Mouse (Mus musculus) MEL (cell line): ENCODE results near the gene Fgl2. TPM values are rescaled to one million over a fixed set of nuclear protein-coding genes. Genes with fewer than 3 reads are reported as not detected.

Source experiments
- DNase-seq: peaks from one replicate; pipeline ENCODE4 v3.0.0; 2011; ENCODE audit warnings: low read depth, low spot score
- H3K27ac ChIP-seq: 2 replicates; pipeline ENCODE4 v1.5.1; 2012; ENCODE audit warnings: low read depth, mild to moderate bottlenecking, control low read depth, low read length, moderate library complexity; ENCODE audit not compliant: control insufficient read depth
- H3K27me3 ChIP-seq, 2 experiments: fragments of 150-350 bp in 1 of 2; sonication (generic) in 1 of 2; 2 replicates each; pipeline ENCODE4 v1.6.1; 2012; ENCODE audit warnings: low read length in 2 of 2, mild to moderate bottlenecking in 2 of 2, improper control_type of control experiment in 1 of 2, moderate library complexity in 1 of 2; ENCODE audit not compliant: insufficient read depth in 2 of 2, control insufficient read depth in 1 of 2
- H3K36me3 ChIP-seq, 2 experiments: 2 replicates each; pipeline ENCODE4 v1.6.1; 2012 to 2014; ENCODE audit warnings: low read length in 2 of 2, improper control_type of control experiment in 1 of 2, inconsistent platforms in 1 of 2, mild to moderate bottlenecking in 1 of 2; ENCODE audit not compliant: insufficient read depth in 2 of 2, control insufficient read depth in 1 of 2
- H3K4me1 ChIP-seq, 2 experiments: fragments of 150-350 bp in 1 of 2; sonication (generic) in 1 of 2; 2 replicates each; pipeline ENCODE4 v1.6.1; 2012; ENCODE audit warnings: low read length in 2 of 2, improper control_type of control experiment in 1 of 2, mild to moderate bottlenecking in 1 of 2; ENCODE audit not compliant: insufficient read depth in 2 of 2, control insufficient read depth in 1 of 2
- H3K4me3 ChIP-seq, 2 experiments: fragments of 150-350 bp in 1 of 2; sonication (generic) in 1 of 2; 2 replicates each; pipeline ENCODE4 v1.5.1; 2012; ENCODE audit warnings: low read depth in 2 of 2, low read length in 2 of 2, mild to moderate bottlenecking in 2 of 2, moderate library complexity in 2 of 2, control low read depth in 1 of 2, improper control_type of control experiment in 1 of 2; ENCODE audit not compliant: control insufficient read depth in 1 of 2, insufficient read depth in 1 of 2
- H3K79me2 ChIP-seq: 2 replicates; pipeline ENCODE4 v1.6.1; 2012; ENCODE audit warnings: mild to moderate bottlenecking, low read length, moderate library complexity; ENCODE audit not compliant: control insufficient read depth, poor library complexity, insufficient read depth
- H3K9ac ChIP-seq: 2 replicates; pipeline ENCODE4 v1.6.1; 2012; ENCODE audit warnings: low read depth, mild to moderate bottlenecking, control low read depth, low read length, moderate library complexity; ENCODE audit not compliant: control insufficient read depth, poor library complexity, severe bottlenecking
- H3K9me3 ChIP-seq: fragments of 150-350 bp; sonication (generic); replicated peaks from 2 replicates; pipeline ENCODE4 v1.6.1; 2012; ENCODE audit warnings: mild to moderate bottlenecking, low read length, improper control_type of control experiment, moderate library complexity; ENCODE audit not compliant: insufficient read depth
- BHLHE40 ChIP-seq: IDR thresholded peaks from 2 replicates; pipeline ENCODE4 v1.6.1; 2012; ENCODE audit warnings: low read depth, mild to moderate bottlenecking, inconsistent platforms, low read length, improper control_type of control experiment, borderline replicate concordance
- CHD2 ChIP-seq: IDR thresholded peaks from 2 replicates; pipeline ENCODE4 v1.6.1; 2011; ENCODE audit warnings: low read length, improper control_type of control experiment
- CTCF ChIP-seq, 3 experiments: IDR thresholded peaks in 2 of 3; conservative IDR thresholded peaks in 1 of 3; 2 replicates each; pipeline ENCODE4 v1.5.1; 2011 to 2012; ENCODE audit warnings: low read length in 3 of 3, low read depth in 2 of 3, mild to moderate bottlenecking in 2 of 3, improper control_type of control experiment in 1 of 3, inconsistent platforms in 1 of 3, mixed read lengths in 1 of 3, moderate library complexity in 1 of 3; ENCODE audit not compliant: control insufficient read depth in 1 of 3, insufficient read depth in 1 of 3, poor library complexity in 1 of 3, severe bottlenecking in 1 of 3
- ELF1 ChIP-seq: IDR thresholded peaks from 2 replicates; pipeline ENCODE4 v1.6.1; 2014; ENCODE audit warnings: low read depth, mild to moderate bottlenecking, inconsistent platforms, low read length, improper control_type of control experiment, moderate library complexity
- ETS1 ChIP-seq: IDR thresholded peaks from 2 replicates; pipeline ENCODE4 v1.6.1; 2012; ENCODE audit warnings: low read depth, mild to moderate bottlenecking, inconsistent platforms, low read length, improper control_type of control experiment, moderate library complexity
- GABPA ChIP-seq: IDR thresholded peaks from 2 replicates; pipeline ENCODE4 v1.6.1; 2012; ENCODE audit warnings: low read depth, mild to moderate bottlenecking, inconsistent platforms, low read length, improper control_type of control experiment, moderate library complexity
- GATA1 ChIP-seq: IDR thresholded peaks from 2 replicates; pipeline ENCODE4 v1.6.1; 2011; ENCODE audit warnings: low read depth, low read length, improper control_type of control experiment
- HCFC1 ChIP-seq: IDR thresholded peaks from 2 replicates; pipeline ENCODE4 v1.6.1; 2012; ENCODE audit warnings: low read depth, mild to moderate bottlenecking, inconsistent platforms, low read length, improper control_type of control experiment, moderate library complexity
- JUND ChIP-seq: IDR thresholded peaks from 2 replicates; pipeline ENCODE4 v1.6.1; 2011; ENCODE audit warnings: low read depth, mild to moderate bottlenecking, improper control_type of control experiment, low read length
- KAT2A ChIP-seq: conservative IDR thresholded peaks from 2 replicates; pipeline ENCODE4 v1.6.1; 2012; ENCODE audit warnings: low read depth, low read length, improper control_type of control experiment, inconsistent platforms
- MAFK ChIP-seq: IDR thresholded peaks from 2 replicates; pipeline ENCODE4 v1.6.1; 2011; ENCODE audit warnings: low read depth, mild to moderate bottlenecking, low read length, improper control_type of control experiment, borderline replicate concordance
- MAX ChIP-seq: IDR thresholded peaks from 2 replicates; pipeline ENCODE4 v1.6.1; 2011; ENCODE audit warnings: low read length, improper control_type of control experiment
- MAZ ChIP-seq: IDR thresholded peaks from 2 replicates; pipeline ENCODE4 v1.6.1; 2012; ENCODE audit warnings: low read depth, mild to moderate bottlenecking, inconsistent platforms, low read length, improper control_type of control experiment
- MEF2A ChIP-seq: IDR thresholded peaks from 2 replicates; pipeline ENCODE4 v1.6.1; 2014; ENCODE audit warnings: low read depth, mild to moderate bottlenecking, inconsistent platforms, low read length, improper control_type of control experiment; ENCODE audit not compliant: poor library complexity, insufficient replicate concordance, severe bottlenecking; ENCODE audit errors: extremely low read depth
- MXI1 ChIP-seq: IDR thresholded peaks from 2 replicates; pipeline ENCODE4 v1.6.1; 2011; ENCODE audit warnings: mild to moderate bottlenecking, low read depth, low read length, improper control_type of control experiment
- MYC ChIP-seq: IDR thresholded peaks from 2 replicates; pipeline ENCODE4 v1.6.1; 2011; ENCODE audit warnings: low read depth, mild to moderate bottlenecking, low read length, improper control_type of control experiment, moderate library complexity
- NELFE ChIP-seq: IDR thresholded peaks from 2 replicates; pipeline ENCODE4 v1.6.1; 2011; ENCODE audit warnings: low read depth, low read length, improper control_type of control experiment
- NRF1 ChIP-seq: IDR thresholded peaks from 2 replicates; pipeline ENCODE4 v1.6.1; 2014; ENCODE audit warnings: low read depth, mild to moderate bottlenecking, inconsistent platforms, low read length, improper control_type of control experiment, moderate library complexity; ENCODE audit not compliant: poor library complexity, insufficient read depth, severe bottlenecking
- POLR2A ChIP-seq, 2 experiments: IDR thresholded peaks; 2 replicates each; pipeline ENCODE4 v1.6.1; 2011 to 2012; ENCODE audit warnings: low read length in 2 of 2, mild to moderate bottlenecking in 2 of 2, control low read depth in 1 of 2, improper control_type of control experiment in 1 of 2, low read depth in 1 of 2, moderate library complexity in 1 of 2; ENCODE audit not compliant: control insufficient read depth in 1 of 2, insufficient read depth in 1 of 2, poor library complexity in 1 of 2
- POLR2AphosphoS2 ChIP-seq: IDR thresholded peaks from 2 replicates; pipeline ENCODE4 v1.6.1; 2011; ENCODE audit warnings: low read length, improper control_type of control experiment
- POLR2AphosphoS5 ChIP-seq: IDR thresholded peaks from 2 replicates; pipeline ENCODE4 v1.6.1; 2012; ENCODE audit warnings: low read depth, borderline replicate concordance, mild to moderate bottlenecking, inconsistent platforms, low read length, moderate library complexity, mixed read lengths
- RAD21 ChIP-seq: IDR thresholded peaks from 2 replicates; pipeline ENCODE4 v1.6.1; 2011; ENCODE audit warnings: mild to moderate bottlenecking, low read depth, low read length, improper control_type of control experiment
- RCOR1 ChIP-seq: IDR thresholded peaks from 2 replicates; pipeline ENCODE4 v1.6.1; 2012; ENCODE audit warnings: low read depth, mild to moderate bottlenecking, inconsistent platforms, low read length, improper control_type of control experiment
- SIN3A ChIP-seq: IDR thresholded peaks from 2 replicates; pipeline ENCODE4 v1.6.1; 2012; ENCODE audit warnings: low read length, improper control_type of control experiment, inconsistent platforms
- SMC3 ChIP-seq: IDR thresholded peaks from 2 replicates; pipeline ENCODE4 v1.6.1; 2011; ENCODE audit warnings: low read depth, low read length, improper control_type of control experiment
- TAL1 ChIP-seq: IDR thresholded peaks from 2 replicates; pipeline ENCODE4 v1.6.1; 2012; ENCODE audit warnings: mild to moderate bottlenecking, inconsistent platforms, low read length, moderate library complexity, mixed read lengths
- TBP ChIP-seq: IDR thresholded peaks from 2 replicates; pipeline ENCODE4 v1.8.0; 2011; ENCODE audit warnings: low read depth, low read length, improper control_type of control experiment
- TCF12 ChIP-seq: IDR thresholded peaks from 2 replicates; pipeline ENCODE4 v1.6.1; 2014; ENCODE audit warnings: low read depth, mild to moderate bottlenecking, inconsistent platforms, low read length, improper control_type of control experiment, moderate library complexity
- UBTF ChIP-seq: IDR thresholded peaks from 2 replicates; pipeline ENCODE4 v1.6.1; 2012; ENCODE audit warnings: low read depth, mild to moderate bottlenecking, inconsistent platforms, low read length, improper control_type of control experiment, moderate library complexity, borderline replicate concordance; ENCODE audit not compliant: insufficient read depth
- USF1 ChIP-seq: IDR thresholded peaks from 2 replicates; pipeline ENCODE4 v1.6.1; 2014; ENCODE audit warnings: low read depth, mild to moderate bottlenecking, inconsistent platforms, low read length, improper control_type of control experiment, moderate library complexity
- ZC3H11A ChIP-seq: IDR thresholded peaks from 2 replicates; pipeline ENCODE4 v1.6.1; 2012; ENCODE audit warnings: low read depth, mild to moderate bottlenecking, inconsistent platforms, low read length, improper control_type of control experiment
- ZKSCAN1 ChIP-seq: IDR thresholded peaks from 2 replicates; pipeline ENCODE4 v1.6.1; 2012; ENCODE audit warnings: low read depth, mild to moderate bottlenecking, inconsistent platforms, low read length, improper control_type of control experiment, moderate library complexity
- ZMIZ1 ChIP-seq: IDR thresholded peaks from 2 replicates; pipeline ENCODE4 v1.6.1; 2012; ENCODE audit warnings: low read depth, mild to moderate bottlenecking, inconsistent platforms, low read length, improper control_type of control experiment, moderate library complexity
- ZNF384 ChIP-seq: IDR thresholded peaks from 2 replicates; pipeline ENCODE4 v1.6.1; 2012; ENCODE audit warnings: low read depth, mild to moderate bottlenecking, inconsistent platforms, low read length, improper control_type of control experiment
- polyA plus RNA-seq, 2 experiments: library from polyadenylated mRNA; stranded (reverse) in 1 of 2; unstranded in 1 of 2; fragments of >175 nt in 1 of 2; fragments of >200 nt in 1 of 2; gene quantifications; 2 replicates each; pipeline versions ENCODE4 v1.2.1 to v1.2.4; 2012; ENCODE audit warnings: low replicate concordance in 2 of 2, low read depth in 1 of 2; ENCODE audit not compliant: insufficient read length in 2 of 2, insufficient read depth in 1 of 2, missing spikeins in 1 of 2
- total RNA-seq: library from RNA; depleted of rRNA; stranded (reverse); fragments of 300-350 nt; gene quantifications from 2 replicates; pipeline ENCODE4 v1.2.3, GENCODE M21; 2012

The Fgl2 gene
- total and polyA plus RNA-seq, 3 experiments = 1.5 to 2.8 TPM; not detected in 1

DNA sequence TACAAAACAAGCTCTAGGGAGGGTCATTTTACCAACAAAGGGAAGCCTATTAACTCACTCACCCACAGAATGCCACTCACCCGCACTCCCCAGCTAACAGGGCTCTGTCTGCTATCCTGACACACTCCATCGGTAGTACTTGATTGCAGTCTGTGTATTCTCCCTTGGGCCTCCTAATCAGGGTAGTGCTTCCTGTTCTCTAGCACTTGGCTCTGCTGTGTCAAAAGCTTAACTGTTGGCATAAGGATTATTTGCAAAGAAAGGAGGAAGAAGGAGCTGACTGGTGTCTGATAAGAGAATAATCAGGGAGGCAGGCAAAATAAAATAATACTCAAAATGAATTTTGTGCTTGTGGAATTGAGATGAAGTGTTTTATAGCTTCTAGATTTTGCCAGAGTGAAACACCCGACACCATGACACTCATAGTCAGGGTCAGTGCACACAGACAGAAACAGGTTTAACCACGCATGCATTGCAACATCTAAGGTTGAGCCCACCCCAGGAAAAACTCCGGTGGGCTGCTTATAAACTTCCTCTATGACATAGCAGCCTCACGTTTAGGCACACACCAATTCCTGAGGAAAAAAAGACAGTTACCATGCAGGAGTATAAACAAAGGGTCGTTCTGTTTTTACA lies 22.9 kb downstream of the Fgl2 start (continued):
- TF ChIP-seq MXI1 (peak; percentile 78), ELF1 (peak; percentile 83), TBP (peak; percentile 93), MAX (peak; percentile 72)

DNA sequence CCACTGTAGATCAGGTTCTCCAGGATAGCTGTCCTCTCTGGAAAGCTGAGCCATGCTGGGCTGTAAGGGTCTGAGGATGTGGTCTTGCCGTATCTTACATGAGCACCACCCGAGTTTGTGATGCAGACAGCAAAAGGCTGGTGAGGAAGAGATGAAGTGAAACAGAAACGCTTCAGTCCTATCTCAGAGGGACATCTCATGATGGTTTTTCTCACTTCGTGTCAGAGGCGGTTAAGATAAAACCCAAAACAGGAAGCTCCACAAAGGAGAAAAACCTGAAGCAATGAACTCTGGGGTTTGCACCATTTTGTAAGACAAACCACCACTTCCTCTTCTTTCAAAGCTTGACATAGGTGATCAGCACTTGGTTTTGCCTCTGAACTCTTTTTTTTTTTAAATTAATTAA lies 38.8 kb downstream of the Fgl2 start:
- peak overlapping the region; percentile 42 to 48 for H3K4me3 ChIP-seq
- H3K9me3 ChIP-seq = no peaks in the 10 kb centered on the region
- no peaks in the 10 kb centered on the region; the same call in 1 of the 2 replicates for H3K79me2 ChIP-seq
- peak; percentile 98 for DNase-seq
- H3K27ac ChIP-seq = peak overlapping the region; percentile 98
- H3K4me1 ChIP-seq = peaks cover 29 to 31% of the 10 kb centered on the region in 2 experiments
- no peaks in the 10 kb centered on the region for H3K27me3 ChIP-seq
- peaks cover 0 to 40% of the 10 kb centered on the region in 2 experiments; a peak in 2 of 4 replicates for H3K36me3 ChIP-seq
- H3K9ac ChIP-seq = peak overlapping the region; percentile 57
- TF ChIP-seq GABPA = no peak
- no peak for TF ChIP-seq NRF1
- peak; percentile 85 for TF ChIP-seq BHLHE40
- 0 out of 2 replicates have a peak, but pooled peaks have one; percentile 57 for TF ChIP-seq MAZ
- peak; percentile 93; the same call in 1 of the 2 replicates for TF ChIP-seq RCOR1
- peak; percentile 46 for TF ChIP-seq KAT2A
- TF ChIP-seq SMC3 = 0 out of 2 replicates have a peak, but pooled peaks have one; percentile 13
- peak; percentile 95 for TF ChIP-seq ZNF384
- peak; percentile 78 for TF ChIP-seq TAL1
- TF ChIP-seq ZMIZ1 = peak; percentile 54; the same call in 1 of the 2 replicates
- no peak; the same call in 1 of the 2 replicates for TF ChIP-seq CHD2
- TF ChIP-seq TCF12 = peak; percentile 95
- TF ChIP-seq ETS1 = peak; percentile 99
- TF ChIP-seq JUND = peak; percentile 79
- TF ChIP-seq USF1 = no peak
- peak; percentile 85 for TF ChIP-seq ELF1
- TF ChIP-seq CTCF (IDR thresholded peaks at IDR 0.05 in 2 of 3, conservative IDR thresholded peaks at IDR 0.05 in 1 of 3; ENCODE audit: control insufficient read depth in 1 of 3, insufficient read depth in 1 of 3, low read depth in 2 of 3, low read length in 3 of 3, poor library complexity in 1 of 3, severe bottlenecking in 1 of 3) = no peak
- TF ChIP-seq POLR2AphosphoS2 = no peak; the same call in 1 of the 2 replicates
- TF ChIP-seq ZKSCAN1 = no peak
- TF ChIP-seq UBTF = no peak
- peak in 1 of 2 experiments; percentile 70; a peak in 3 of 4 replicates for TF ChIP-seq POLR2A (IDR thresholded peaks at IDR 0.05; ENCODE audit: control insufficient read depth in 1 of 2, insufficient read depth in 1 of 2, low read depth in 1 of 2, low read length in 2 of 2, poor library complexity in 1 of 2)
- TF ChIP-seq HCFC1 = peak; percentile 78
- peak; percentile 93 for TF ChIP-seq MYC
- peak; percentile 64; the same call in 1 of the 2 replicates for TF ChIP-seq MEF2A
- no peak for TF ChIP-seq RAD21
- TF ChIP-seq GATA1 = peak; percentile 100
- peak; percentile 28; the same call in 1 of the 2 replicates for TF ChIP-seq ZC3H11A
- TF ChIP-seq POLR2AphosphoS5 = no peak
- peak; percentile 50; the same call in 1 of the 2 replicates for TF ChIP-seq NELFE
- peak; percentile 87 for TF ChIP-seq MAFK
- TF ChIP-seq SIN3A = peak; percentile 96
- peak; percentile 75 for TF ChIP-seq MXI1
